Mouse (Mus musculus): ENCODE data around the gene Lurap1.

Lurap1 gene

GRCm38 (mm10) chr4:116151238-116151637, at the start of gene Lurap1:
Gene Lurap1 (minus strand): TSS chr4:116151338.
- no peak for DNase-seq (ENCODE audit: low spot score)

GRCm38 (mm10) chr4:116198422-116198821, 47.3 kb upstream of the Lurap1 start:
- DNase-seq (ENCODE audit: low spot score): no peak

- no peak for DNase-seq (ENCODE audit: low spot score)
These were observed 42.6 kb upstream of the Lurap1 start for GRCm38 (mm10) chr4:116193583-116194383.

GRCm38 (mm10) chr4:116192286-116192835, 41.2 kb upstream of the Lurap1 start:
- DNase-seq (ENCODE audit: low spot score): no peak

- no peak for DNase-seq (ENCODE audit: low spot score)
These were observed 33.9 kb upstream of the Lurap1 start for GRCm38 (mm10) chr4:116185083-116185482.

- DNase-seq (ENCODE audit: low spot score): no peak
These were observed 31.6 kb upstream of the Lurap1 start for GRCm38 (mm10) chr4:116182745-116183144.

- no peak for DNase-seq (ENCODE audit: low spot score)
These were observed 30.9 kb upstream of the Lurap1 start for GRCm38 (mm10) chr4:116182079-116182478.

GRCm38 (mm10) chr4:116177140-116177539, 26.0 kb upstream of the Lurap1 start:
- DNase-seq (ENCODE audit: low spot score): no peak

GRCm38 (mm10) chr4:116176543-116176988, 25.4 kb upstream of the Lurap1 start:
- DNase-seq (ENCODE audit: low spot score): peak; percentile 57

- DNase-seq (ENCODE audit: low spot score): no peak
These were observed 24.8 kb upstream of the Lurap1 start for GRCm38 (mm10) chr4:116175711-116176542.

- no peak for DNase-seq (ENCODE audit: low spot score)
These were observed 24.0 kb upstream of the Lurap1 start for GRCm38 (mm10) chr4:116175136-116175535.

GRCm38 (mm10) chr4:116174466-116175116, 23.5 kb upstream of the Lurap1 start:
- DNase-seq (ENCODE audit: low spot score): no peak

GRCm38 (mm10) chr4:116173752-116174151, 22.6 kb upstream of the Lurap1 start:
- DNase-seq (ENCODE audit: low spot score): no peak

- no peak for DNase-seq (ENCODE audit: low spot score)
These were observed 21.9 kb upstream of the Lurap1 start, which contains the start of the genes 1700042G07Rik and Gm49337 for GRCm38 (mm10) chr4:116173072-116173471. Gene 1700042G07Rik (plus strand): TSS chr4:116173372. Gene Gm49337 (plus strand): TSS chr4:116173384.

GRCm38 (mm10) chr4:116169353-116169672, 18.2 kb upstream of the Lurap1 start:
- no peak for DNase-seq (ENCODE audit: low spot score)

GRCm38 (mm10) chr4:116168617-116169352, 17.6 kb upstream of the Lurap1 start:
- DNase-seq (ENCODE audit: low spot score): peak; percentile 63

GRCm38 (mm10) chr4:116167404-116167803, 16.3 kb upstream of the Lurap1 start, which contains the start of gene Tspan1:
Gene Tspan1 (minus strand): TSS chr4:116167601.
- DNase-seq (ENCODE audit: low spot score): no peak

- DNase-seq (ENCODE audit: low spot score): no peak
These were observed 14.7 kb upstream of the Lurap1 start for GRCm38 (mm10) chr4:116165708-116166407.

- DNase-seq (ENCODE audit: low spot score): no peak
These were observed 13.8 kb upstream of the Lurap1 start for GRCm38 (mm10) chr4:116164759-116165554.

GRCm38 (mm10) chr4:116162142-116162541, 11.0 kb upstream of the Lurap1 start:
- DNase-seq (ENCODE audit: low spot score): no peak

Measured in ovary, postnatal 14 days (tissue).